Mouse (Mus musculus): Measurements from ENCODE around the gene Tbx3.

DNA sequence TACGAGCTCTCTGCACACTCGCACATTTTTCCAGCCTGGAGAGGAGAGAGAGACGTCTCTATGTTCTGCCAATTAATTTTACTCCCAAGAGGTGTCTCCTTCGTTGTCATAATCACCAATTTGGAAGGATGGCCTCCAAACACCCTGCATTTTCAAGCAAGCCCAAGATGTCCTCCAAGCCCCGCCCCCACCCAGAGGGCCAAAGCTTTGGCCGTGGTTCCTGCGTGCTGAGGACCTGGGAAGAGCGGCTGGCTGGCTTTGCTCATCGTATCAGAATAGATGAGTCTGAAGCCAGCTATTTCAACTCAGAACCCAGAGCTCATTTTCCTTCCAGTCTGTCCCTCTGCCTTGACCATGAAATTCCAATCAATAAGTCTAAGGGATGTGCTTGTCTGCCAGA lies 29.4 kb upstream of the Tbx3 start:
- TF ChIP-seq CTCF (IDR thresholded peaks at IDR 0.05; ENCODE audit: low read depth, low read length) (no peak), POLR2A (IDR thresholded peaks at IDR 0.05; ENCODE audit: insufficient read depth, low read length) (no peak)

Measured in ES-Bruce4 (cell line).